In the genomic region with DNA sequence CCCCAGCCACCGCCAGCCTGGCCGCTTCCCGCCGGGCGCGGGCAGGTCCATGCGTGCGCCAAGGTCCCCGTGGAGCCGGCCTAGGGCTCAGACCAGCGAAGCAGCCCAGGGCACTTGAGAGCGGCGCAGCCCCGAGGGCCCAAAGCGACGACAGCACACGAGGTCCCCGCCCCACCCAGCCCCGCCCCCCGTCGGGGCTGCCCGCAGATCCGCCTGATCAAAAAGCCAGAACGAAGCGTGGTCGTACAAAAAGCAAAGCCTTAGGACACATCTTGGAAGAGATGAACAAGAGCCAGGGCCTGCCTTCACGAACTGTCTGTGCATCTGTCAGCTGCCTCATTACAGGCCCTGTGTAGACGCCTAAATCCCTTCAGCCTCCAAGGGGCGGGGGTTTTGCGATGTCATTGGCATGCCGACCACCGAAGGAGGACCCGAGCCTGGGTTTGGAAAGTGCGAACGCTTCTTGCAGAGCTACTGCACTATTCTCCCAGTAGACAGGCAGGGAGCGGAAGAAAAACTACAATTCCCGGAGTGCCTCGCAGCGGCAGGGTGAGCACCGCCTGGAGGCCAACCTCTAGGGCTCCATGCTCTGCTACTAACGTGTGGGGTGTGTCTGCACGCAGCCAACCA, we compare ENCODE assay signal across 8 mouse cellular contexts. TPM values are rescaled to one million over a fixed set of nuclear protein-coding genes. Genes with fewer than 3 reads are reported as not detected.
DNase-seq lines count a peak whose midpoint lies in the region; ATAC-seq lines count a peak whose summit lies in the region.

No protein-coding gene starts in this region.

- no peaks in the 10 kb centered on the region for H3K9me3 ChIP-seq in hindbrain, embryonic 16.5 days (ENCODE audit: control insufficient read depth, low read length)

- no peaks in the 10 kb centered on the region for H3K36me3 ChIP-seq in hindbrain, embryonic 16.5 days (ENCODE audit: control insufficient read depth, insufficient read depth, low read length)
- H3K36me3 ChIP-seq in macrophage (ENCODE audit: inconsistent target) = no peaks in the 10 kb centered on the region

- peak overlapping the region; percentile 90 for H3K9ac ChIP-seq in hindbrain, embryonic 16.5 days (ENCODE audit: low read depth, low read length)

- no peaks in the 10 kb centered on the region for H3K27me3 ChIP-seq in hindbrain, embryonic 16.5 days (replicated peaks; ENCODE audit: control insufficient read depth, insufficient read depth, low read length)

- peaks cover 21% of the 10 kb centered on the region for H3K4me1 ChIP-seq in hindbrain, embryonic 16.5 days (ENCODE audit: control insufficient read depth, insufficient read depth, low read depth, low read length)

- H3K4me3 ChIP-seq in hindbrain, embryonic 16.5 days (ENCODE audit: low read length) = peak overlapping the region; percentile 71
- H3K4me3 ChIP-seq in macrophage (ENCODE audit: inconsistent target) = peak overlapping the region; percentile 34

- peak overlapping the region; percentile 97 for H3K27ac ChIP-seq in hindbrain, embryonic 16.5 days (ENCODE audit: low read depth, low read length)
- peak overlapping the region; percentile 87 for H3K27ac ChIP-seq in macrophage

- H3K4me2 ChIP-seq in hindbrain, embryonic 16.5 days (ENCODE audit: low read length) = peak overlapping the region; percentile 89

- H3K79me2 ChIP-seq in macrophage (ENCODE audit: inconsistent target) = peaks cover 46% of the 10 kb centered on the region

- peak; percentile 90 for DNase-seq in T-cell, adult 2 months (ENCODE audit: low spot score)
- peak; percentile 90 to 93 for DNase-seq in cerebellum, postnatal 36 days
- DNase-seq in frontal cortex, postnatal 36 days (ENCODE audit: low spot score in 2 of 2) = peak; percentile 98
- DNase-seq in left cerebral cortex, adult 18-20 months (ENCODE audit: low spot score in 2 of 2) = peak; percentile 94 to 96
- DNase-seq in right cerebral cortex, adult 18-20 months = peak; percentile 96
- DNase-seq in urinary bladder, postnatal 10 days (ENCODE audit: low spot score) = peak; percentile 86

- peak; percentile 96 for ATAC-seq in hindbrain, embryonic 16.5 days

- under 1% methylated on average over 37 of the region's 42 CpGs for WGBS in hindbrain, embryonic 16.5 days
- 1% methylated on average over 41 of the region's 42 CpGs for WGBS in macrophage (ENCODE audit: missing documents)

RNA-seq across cellular contexts. Expression of gene Ice1, which starts 0.3 kb away (rescaled TPM):
- polyA plus RNA-seq in hindbrain, embryonic 16.5 days (2015; fragmentation: Nextera tagmentation; extraction: Ambion mirVana) = 27.2 and 31.5 TPM in 2 replicates
- total RNA-seq in left cerebral cortex, adult 18-20 months (2021) = 10 to 100 TPM; 66.4 to 70.7 TPM
- 100 to 1,000 TPM in 15 of 26 experiments, 10 to 100 TPM in 11; 61.2 to 160 (median 101) TPM for total RNA-seq in macrophage (2018; cell fraction: chromatin; rRNA removed)
- 10 to 100 TPM; 10.7 to 25.7 (median 18.8) TPM for total RNA-seq in macrophage (2018; cell fraction: cytosol; rRNA removed)
- total RNA-seq in macrophage (2018; cell fraction: nucleus; rRNA removed) = 10 to 100 TPM; 32.3 to 72.6 (median 52.5) TPM
- 15.5 to 18.6 TPM (median 18.0 TPM) in 3 replicates for polyA plus RNA-seq in macrophage (2018)

Comparison
In these comparisons a context has a peak if more than half of its experiments do, and no peak if none do; other contexts are left out.
1. Peak in every context shown above with its lines: DNase-seq, ATAC-seq, H3K4me3 ChIP-seq and H3K27ac ChIP-seq.